Mouse (Mus musculus) frontal cortex, postnatal 36 days (tissue): ENCODE measurements around the gene Phrf1.
A peak's percentile ranks its signal among the peaks of the same experiment; 100 is the strongest.
"Not testable (repeated sequence)": the region's sequence is repeated elsewhere in the genome, so short reads cannot be mapped to it uniquely, and the experiment has no call there.

Source experiments
- DNase-seq, 2 experiments: peaks; one replicate each; pipeline ENCODE4 v3.0.0; 2022; ENCODE audit warnings: low spot score in 2 of 2

The Phrf1 gene

DNA sequence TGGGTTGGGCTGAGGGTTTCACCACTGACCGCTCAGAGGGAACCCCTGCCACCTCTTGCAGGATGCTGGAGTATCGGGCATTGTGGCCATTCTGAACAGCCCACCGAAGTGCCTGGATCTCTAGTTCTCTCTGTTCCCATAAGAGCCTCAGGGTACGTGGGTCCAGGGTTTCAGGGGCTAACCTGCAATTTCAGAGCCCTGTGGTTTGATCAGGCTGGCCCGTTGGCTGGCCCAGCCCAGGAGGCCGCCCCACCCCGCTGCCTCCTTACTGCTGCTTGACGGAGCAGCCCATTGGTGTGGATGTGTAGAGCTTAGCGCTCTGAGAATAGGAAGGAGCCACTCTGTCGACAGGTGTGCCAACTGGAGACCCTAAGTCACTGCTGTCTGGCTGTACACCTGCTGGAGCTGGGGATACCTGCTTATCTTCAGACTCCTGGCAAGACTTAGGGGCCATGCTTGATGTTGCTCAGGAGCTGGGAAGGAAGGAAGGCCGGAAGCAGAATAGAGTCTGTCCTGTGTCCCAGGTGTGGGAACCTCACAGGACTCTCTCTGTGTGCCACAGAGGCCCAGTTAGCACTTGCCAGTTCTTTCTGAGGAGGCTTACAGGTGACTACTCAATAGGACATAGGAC lies 14.9 kb upstream of the Phrf1 start, which contains the start of gene Lmntd2:
Gene Lmntd2, minus strand, starts transcription at position 476 of the 631 bp plus-strand sequence.
- no peak for DNase-seq

DNA sequence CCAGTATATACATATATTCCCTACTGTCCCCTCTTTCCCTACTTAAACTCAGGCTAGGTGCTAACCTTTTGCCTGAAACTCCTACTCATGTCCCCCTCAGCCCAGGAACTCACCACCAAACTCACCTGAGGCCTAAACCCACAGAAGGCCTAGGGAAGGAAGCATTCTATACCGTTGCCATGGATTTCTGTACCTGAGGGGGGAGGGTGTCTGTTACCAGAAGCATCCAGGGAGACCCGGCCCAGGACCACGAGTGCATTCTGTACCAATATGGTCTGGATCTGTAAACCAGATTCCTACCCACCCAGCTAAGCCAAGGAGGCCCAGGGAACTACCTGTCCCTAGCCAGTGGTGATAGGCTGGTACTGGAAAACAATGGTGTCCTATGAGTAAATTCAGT lies 14.3 kb upstream of the Phrf1 start:
- no peak for DNase-seq

DNA sequence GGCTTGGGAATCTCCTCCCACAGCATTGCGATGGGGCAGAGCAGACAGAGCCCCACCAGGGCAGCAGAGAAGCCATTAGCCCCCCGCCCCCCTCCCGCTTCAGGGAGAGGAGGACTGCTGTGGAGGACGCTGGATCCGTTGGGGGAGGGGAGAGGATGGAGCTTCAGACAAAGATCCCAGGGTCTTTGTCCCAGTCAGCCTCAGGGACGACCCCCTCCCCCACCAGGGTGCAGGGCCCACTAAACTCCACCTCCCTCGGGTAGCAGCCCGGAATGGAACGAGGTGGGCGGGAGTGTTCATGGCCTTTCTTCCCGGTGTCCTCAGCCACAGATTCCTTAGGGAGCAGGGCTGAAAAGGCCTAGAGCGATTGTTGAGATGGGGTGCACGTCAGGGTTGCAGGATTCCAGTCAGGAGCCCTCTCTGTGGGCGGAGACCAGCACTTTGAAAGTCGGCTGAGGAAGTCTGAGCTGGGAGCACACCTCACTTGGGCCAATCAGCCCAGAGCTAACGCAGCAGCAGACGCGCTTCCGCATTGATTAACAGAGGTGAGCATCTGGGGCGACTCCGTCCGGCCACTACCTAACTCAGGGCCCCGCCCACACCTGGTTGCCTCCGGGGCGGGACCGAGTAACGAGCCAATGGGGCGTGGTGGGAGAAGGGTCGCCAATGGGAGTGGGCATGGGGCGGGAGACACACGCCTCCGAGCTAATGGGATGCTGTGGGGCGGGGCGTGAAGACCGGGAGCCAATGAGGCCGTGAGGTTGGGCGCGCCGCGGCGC lies 13.3 kb upstream of the Phrf1 start, which contains the start of gene Rassf7:
Gene Rassf7, plus strand, starts transcription at position 760 of the 779 bp plus-strand sequence.
- peak; percentile 61 to 72 for DNase-seq

DNA sequence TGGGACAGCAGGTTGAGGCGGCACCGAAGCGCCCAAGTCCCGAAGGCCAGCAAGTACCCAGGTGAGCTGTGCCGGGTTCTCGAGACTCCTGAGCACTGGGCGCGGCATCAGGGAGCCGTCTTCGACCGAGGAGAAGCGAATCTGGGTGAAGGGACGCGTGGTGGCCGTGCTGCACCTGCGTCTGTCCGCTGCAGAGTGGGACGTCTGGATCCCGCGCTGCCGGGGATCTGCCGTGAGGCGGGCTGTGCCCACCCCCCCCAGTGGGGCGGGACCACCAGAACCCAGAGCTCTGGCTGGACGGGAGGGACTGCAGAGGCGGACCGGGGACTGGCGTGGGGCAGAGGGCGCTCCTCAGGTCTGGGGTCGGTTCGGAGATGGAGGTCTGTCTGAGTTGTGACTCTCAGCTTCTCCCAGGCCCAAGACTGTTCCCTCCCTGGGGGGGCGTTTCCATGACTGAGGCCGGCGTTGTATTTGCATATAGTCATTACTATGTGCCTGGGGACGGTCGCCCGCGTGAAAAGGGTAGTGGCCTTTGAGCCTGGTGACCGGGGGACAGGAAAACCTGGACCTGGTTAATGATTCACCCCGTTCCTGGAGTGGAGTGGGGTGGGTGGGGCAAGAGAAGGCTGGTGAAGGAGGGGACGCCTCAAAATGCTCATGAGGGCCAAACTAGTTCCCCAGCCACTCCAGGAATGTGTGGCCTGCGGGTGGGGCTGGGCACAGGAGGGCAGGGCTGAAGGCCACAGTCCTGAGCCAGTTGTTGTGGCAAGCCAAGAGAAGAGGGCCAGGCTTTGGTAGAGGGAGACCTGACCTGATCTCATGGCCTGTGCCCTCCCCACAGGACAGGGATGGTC lies 12.5 kb upstream of the Phrf1 start:
- no peak for DNase-seq

DNA sequence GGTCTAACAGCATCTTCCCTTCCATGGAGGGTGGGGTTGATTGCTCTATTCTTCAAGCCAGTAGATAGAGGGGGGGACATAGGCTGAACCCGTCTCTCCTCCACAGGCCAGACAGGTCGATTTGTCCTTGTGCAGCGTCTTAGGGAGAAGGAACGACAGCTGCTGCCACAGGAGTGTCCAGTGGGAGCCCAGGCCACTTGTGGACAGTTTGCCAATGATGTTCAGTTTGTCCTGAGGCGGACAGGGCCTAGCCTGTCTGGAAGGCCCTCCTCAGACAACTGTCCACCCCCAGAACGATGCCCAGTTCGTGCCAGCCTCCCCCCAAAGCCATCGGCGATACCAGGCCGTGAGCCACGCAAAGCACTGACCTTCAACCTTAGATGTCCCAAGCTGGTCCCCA lies 11.7 kb upstream of the Phrf1 start:
- DNase-seq, result no peak

DNA sequence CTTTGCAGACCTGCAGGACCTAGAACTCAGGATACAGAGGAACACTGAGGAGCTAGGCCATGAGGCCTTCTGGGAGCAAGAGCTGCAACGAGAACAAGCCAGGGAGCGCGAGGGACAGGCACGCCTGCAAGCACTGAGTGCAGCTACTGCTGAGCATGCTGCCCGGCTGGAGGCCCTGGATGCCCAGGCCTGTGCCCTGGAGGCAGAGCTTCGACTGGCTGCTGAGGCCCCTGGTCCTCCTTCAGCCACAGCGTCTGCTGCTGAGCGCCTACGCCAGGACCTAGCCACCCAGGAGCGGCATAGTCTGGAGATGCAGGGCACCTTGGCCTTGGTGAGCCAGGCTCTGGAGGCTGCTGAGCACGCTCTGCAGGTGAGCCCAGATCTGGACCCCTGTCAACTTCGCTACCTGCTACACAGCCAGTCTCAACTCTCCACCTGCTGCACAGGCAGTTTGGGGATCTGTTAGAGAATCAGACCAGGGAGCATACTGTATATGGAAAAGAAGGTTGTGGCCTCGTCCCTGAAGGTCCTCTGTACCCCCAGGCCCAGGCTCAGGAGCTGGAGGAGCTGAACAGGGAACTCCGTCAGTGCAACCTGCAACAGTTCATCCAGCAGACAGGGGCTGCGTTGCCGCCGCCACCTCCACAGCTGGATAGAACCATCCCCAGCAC lies 11.1 kb upstream of the Phrf1 start:
- no peak for DNase-seq

DNA sequence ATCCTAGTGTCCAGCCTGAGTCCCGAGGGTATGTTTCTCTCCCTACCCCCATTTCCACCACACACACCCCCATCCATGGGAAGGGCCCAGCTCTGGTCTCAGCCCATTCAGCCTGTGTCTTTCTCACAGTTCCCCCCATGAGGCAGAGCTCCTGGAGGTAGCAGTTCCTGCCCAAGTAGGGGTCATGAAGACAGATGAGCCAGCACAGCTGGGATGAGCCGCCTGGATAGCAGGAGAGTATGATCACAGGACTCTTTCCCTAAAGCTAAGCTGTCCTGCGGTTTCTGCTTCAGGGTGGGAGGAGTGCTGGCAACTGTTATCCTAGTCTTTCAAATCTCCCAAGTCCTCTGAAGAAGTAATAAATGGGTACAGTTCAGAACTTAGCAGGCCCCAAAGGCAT lies 10.4 kb upstream of the Phrf1 start:
- no peak for DNase-seq

DNA sequence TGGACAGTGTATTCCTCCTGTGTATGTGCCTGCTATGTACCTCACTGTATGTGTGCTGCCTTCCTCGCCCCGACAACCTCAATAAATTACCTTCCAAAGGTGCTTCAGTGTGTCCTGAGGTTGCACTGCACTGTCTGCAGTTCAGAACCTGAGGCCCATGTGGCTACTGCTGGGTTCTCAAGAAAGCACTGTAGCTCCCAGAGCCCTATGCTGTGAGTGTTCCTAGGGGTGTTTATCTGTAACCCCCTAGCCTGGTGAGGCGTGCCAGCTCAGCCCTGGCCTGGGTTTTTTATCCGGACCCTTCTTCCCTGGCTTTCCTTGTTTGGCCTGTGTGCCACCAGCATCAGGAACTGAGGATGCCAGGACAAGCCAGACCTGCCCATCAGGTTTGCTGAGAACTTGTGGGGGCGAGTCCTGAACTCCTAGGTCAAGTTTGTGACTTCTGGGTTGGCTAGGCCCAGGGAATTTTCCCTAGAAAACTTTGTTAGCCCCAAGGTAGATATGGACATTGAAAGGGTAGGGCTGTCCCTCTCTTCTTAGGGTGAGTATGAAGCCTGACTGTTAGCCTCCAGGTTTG lies 9.9 kb upstream of the Phrf1 start:
- no peak for DNase-seq

DNA sequence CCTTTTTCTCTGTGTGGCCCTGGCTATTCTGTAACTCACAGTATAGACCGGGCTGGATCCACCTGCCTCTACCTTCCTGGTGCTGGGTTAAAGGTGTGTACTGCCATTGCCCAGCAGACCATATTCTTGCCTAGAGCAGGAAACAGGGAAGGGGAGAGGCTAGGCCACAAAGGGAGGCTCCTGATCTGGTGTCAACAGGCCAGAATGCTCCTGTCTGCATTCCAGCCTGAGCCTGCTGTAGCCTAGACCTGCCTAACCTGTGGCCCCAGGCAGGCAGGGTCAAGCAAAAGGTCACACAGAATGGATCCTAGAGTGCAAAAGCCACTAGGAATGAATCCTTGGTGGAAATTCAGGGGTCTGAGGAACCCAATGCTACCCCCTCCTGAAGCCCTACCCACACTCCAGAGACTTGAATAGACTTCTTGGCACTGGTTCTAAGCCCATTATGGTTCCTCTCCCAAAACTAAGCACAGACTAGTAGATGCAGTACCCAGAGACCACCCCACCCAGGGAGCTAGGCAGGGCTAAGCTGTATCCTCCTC lies 9.0 kb upstream of the Phrf1 start:
- no peak for DNase-seq

DNA sequence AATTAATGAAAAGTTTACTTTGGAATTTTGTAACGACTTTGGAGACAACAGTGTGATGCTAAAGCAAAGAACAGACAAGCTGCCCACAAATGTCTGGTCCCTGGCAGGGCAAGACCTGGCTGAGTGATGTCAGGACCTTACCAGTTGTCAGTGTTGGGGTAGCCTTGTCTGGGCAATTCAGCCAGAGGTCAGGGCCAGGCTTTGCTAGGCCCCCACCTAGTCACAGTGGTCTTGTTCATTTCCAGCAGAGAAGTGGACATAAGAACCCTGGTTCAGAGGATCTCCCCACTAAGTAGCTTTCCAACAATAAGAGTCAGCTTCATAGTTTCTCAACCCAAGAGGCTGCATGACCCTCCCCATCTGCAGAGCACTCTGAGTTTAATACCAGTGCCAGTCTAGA lies 8.2 kb upstream of the Phrf1 start:
- no peak for DNase-seq

DNA sequence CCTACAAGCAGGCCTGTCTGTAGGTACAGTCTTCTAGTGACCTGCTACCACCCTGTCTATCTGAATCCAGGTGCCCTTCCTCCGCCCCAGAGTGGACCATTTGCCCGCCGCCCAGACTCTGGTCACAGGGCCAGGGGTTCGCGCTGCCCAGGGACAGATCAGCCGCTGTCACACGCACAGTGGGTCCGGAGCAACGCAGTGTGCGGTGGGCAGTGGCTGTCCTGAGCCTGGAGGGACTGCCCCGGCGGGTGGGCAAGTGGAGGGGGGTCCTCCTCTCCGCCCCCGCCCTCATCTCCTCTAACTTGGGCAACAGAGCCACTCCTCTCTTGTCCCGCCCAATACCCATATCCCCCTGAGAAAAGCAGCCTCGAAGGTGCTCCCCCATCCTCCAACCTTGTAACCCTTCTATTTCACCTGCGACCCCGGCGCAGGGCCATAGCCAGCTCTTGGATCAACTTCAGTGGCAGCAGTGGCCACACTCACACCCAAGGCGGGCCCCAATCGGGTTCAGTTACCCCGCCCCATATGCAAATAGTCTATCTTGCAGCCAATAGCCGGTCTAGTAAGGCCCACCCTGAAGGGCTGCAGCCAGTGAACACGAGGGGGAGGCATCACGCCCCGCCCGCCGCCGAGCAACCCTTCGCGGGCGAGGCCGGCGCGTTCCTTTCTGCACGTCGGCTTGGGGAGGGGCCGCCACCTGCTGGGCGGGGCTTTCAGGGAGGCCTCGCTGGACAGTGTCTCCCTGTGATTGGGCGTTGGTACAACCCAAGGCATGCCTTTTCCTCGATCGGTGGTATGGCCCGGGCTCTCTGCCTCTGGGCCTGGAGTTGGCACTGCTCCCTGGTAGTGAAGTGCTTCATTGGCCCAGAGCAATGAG lies 7.1 kb upstream of the Phrf1 start:
- peak; percentile 87 to 92 for DNase-seq

DNA sequence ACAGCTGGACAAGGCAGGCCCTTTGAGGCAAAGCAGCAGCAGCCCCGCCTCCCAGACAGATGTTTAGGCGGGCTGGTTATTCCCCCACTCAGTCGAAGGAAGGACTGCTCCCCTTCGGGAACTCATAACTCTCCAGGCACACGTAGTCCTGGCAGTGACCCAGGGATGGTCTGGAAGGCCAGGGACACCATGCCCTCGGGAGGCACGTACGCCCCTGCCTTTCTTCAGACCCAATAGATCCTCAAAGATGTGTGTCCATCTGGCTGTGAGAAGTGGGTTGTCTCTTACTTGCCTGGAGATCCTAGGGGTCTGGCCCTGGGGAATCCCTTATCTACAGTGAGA lies 6.5 kb upstream of the Phrf1 start:
- DNase-seq, result no peak

DNA sequence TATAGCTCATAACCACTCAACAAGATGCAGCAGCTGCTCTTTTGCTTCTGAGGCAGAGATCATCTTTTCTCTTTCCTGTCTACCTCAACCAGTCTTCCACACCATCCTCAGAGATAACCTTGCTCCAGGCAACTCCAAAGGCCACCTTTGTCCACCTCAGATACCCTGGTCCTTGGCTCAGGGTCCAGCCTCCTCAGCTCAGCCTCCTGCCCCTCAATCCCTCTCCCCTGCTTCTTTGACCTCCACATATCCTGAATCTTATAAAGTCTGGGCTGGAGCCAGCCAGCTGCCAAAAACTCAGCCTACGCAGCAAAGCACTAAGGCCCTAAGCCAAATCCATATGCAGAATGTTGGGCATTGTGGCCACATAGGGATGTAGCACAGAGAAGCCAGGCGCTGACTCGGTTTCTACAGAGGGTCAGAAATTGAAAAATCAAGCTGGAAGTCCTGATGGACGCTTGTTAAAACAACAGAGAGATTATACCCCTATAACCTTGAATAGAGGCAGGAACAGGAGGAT lies 5.8 kb upstream of the Phrf1 start:
- DNase-seq, result no peak

DNA sequence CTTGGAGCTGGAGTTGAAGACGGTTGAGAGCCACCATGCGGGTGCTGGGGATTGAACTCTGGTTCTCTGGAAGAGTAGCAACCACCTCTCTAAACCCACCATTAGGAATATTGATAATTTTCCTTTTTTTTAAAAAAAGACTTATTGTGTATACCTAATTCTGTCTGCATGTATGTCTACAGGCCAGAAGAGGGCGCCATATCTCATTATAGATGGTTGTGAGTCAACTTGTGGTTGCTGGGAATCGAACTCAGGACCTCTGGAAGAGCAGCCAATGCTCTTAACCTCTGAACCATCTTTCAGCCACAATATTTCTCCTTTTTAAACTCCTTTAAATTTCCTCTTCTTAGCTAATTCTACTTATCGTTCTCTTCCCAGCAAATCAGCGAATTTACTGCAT lies 2.0 kb upstream of the Phrf1 start:
- no peak for DNase-seq

DNA sequence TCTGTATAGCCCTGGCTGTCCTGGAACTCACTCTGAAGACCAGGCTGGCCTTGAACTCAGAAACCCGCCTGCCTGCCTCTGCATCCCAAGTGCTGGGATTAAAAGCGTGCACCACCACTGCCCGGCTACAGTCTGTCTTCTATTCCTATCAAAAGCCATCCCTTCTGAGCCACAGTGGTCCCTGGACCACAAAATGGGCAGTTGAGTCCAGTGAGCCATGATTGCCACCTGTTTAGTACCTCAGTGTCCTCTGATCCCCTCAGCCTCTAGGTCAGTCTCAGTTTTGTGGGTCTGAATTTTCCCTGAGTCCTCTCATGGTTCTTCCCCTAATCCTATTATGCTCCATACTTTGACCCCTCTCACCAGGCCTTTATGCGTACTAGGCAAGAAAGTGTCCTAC lies 788 bp upstream of the Phrf1 start:
- DNase-seq, result no peak

DNA sequence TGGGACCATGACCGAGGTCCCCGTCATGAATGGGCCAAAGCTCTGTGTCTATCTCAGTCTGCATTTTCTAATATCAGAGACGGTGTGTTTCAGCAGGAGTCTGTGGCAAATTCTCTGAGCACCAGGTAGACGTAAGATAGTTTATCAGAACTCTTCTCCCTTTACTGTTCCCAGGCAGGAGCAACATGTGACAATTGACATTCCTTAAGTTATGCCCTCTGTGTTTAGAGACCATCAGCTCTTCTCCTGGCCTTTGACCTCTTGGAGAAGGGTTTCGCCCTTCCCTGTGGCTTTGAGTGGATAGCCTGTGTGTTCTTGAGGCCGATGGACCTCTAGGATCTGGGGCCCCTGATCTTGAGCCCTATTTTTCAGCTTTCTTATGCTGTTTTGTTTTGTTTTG lies 1.1 kb downstream of the Phrf1 start:
- no peak for DNase-seq

DNA sequence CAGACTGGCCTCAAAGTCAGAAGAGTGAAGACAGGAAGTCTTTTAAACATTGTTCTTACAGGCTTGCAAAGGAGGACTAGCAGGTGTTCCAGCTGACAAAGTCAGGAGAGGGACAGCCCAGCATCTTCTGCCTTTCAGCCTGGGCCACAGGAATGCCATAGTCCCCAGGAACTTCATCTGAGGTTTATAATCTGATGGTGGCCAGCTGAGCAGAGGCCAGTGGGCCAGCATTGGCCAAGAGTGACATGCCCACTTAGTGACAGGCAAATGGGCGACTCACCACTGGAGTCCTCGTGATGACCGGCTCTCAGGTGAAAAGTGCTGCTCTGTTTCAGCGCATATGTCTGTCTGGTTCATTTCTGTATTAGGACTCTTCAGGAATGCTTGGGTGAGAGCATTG lies 2.0 kb downstream of the Phrf1 start:
- no peak for DNase-seq

DNA sequence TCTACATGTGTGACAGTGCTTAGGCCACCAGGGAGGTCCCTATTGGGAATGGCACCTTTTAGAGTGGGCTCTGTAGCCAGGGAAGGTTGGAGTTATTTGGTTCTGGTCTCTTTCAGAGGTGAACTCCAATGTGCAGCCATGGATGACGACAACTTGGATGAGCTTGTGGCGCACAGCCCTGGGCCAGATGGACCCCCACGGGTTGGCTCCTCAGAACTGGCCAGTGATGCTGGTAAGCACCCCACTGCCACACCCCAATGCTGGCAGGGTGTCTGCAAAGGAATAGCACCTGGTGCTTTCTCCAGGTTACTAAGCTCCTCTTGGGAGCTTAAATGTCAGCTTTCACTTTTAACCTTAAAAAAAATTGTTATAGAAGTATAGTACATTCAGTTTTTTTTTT lies 2.5 kb downstream of the Phrf1 start:
- no peak for DNase-seq

DNA sequence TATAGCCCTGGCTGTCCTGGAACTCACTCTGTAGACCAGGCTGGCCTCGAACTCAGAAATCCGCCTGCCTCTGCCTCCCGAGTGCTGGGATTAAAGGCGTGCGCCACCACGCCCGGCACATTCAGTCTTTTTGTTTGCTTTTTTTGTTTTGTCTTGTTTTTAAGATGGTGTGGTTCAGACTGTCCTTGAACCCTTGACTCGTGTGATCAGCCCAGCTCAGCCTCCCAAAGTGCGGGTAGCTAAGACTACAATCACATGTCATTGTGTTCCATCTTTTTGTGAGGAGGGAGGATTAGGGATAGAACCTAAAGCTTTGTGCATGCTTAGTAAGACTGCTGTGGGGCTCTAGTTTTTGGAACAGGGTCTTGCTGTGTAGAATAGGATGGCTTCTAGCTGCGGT lies 3.0 kb downstream of the Phrf1 start:
- DNase-seq, result no peak

DNA sequence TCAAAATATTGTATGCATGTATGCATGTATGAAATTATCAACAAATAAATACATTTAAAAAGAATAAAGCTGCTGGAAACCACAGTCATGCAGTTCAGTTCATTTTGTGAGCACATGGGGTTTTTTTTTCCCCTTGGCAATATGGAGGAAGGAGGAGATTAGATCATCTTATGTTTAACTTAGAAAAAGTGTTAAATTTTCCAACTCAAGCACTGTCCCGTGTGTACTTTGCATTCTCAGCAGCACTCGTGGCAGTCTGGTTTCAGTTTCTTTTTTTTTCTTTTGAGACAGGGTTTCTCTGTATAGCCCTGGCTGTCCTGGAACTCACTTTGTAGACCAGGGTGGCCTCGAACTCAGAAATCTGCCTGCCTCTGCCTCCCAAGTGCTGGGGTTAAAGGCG lies 21.9 kb downstream of the Phrf1 start:
- not testable (repeated sequence) for DNase-seq
